Mouse (Mus musculus) limb, embryonic 14.5 days (tissue): ENCODE data around the gene Fkbp14. TPM values are rescaled to one million over a fixed set of nuclear protein-coding genes. Genes with fewer than 3 reads are reported as not detected.

Experiments
- ATAC-seq: fragments of 200-750 bp; cut with Nextera tagmentation; 2 replicates; pipeline ENCODE4 v1.8.0; 2017; ENCODE audit warnings: low read depth, moderate number of reproducible peaks, moderate TSS enrichment; ENCODE audit not compliant: low FRiP score
- DNase-seq: peaks from one replicate; pipeline ENCODE4 v3.0.0-alpha.2; 2015; ENCODE audit warnings: low spot score
- H3K27ac ChIP-seq: fragments of 300-500 bp; sonication (generic); replicated peaks from 2 replicates; pipeline ENCODE4 v1.5.1; 2014; ENCODE audit warnings: low read depth, mild to moderate bottlenecking, low read length, moderate library complexity, mixed read lengths
- H3K27me3 ChIP-seq: fragments of 300-500 bp; sonication (generic); 2 replicates; pipeline ENCODE4 v1.6.1; 2014; ENCODE audit warnings: low read length, mixed read lengths; ENCODE audit not compliant: control insufficient read depth, insufficient read depth
- H3K36me3 ChIP-seq: fragments of 300-500 bp; sonication (generic); 2 replicates; pipeline ENCODE4 v1.6.1; 2014; ENCODE audit warnings: mild to moderate bottlenecking, low read length, moderate library complexity, mixed read lengths; ENCODE audit not compliant: control insufficient read depth, insufficient read depth
- H3K4me1 ChIP-seq: fragments of 300-500 bp; sonication (generic); 2 replicates; pipeline ENCODE4 v1.6.1; 2014; ENCODE audit warnings: antibody characterized with exemption, low read length, mixed read lengths; ENCODE audit not compliant: control insufficient read depth, insufficient read depth
- H3K4me2 ChIP-seq: fragments of 300-500 bp; sonication (generic); replicated peaks from 2 replicates; pipeline ENCODE4 v1.6.1; 2014; ENCODE audit warnings: low read depth, mild to moderate bottlenecking, low read length, moderate library complexity; ENCODE audit not compliant: severe bottlenecking
- H3K4me3 ChIP-seq: fragments of 300-500 bp; sonication (generic); replicated peaks from 2 replicates; pipeline ENCODE4 v1.5.1; 2014; ENCODE audit warnings: low read length
- H3K9ac ChIP-seq: fragments of 300-500 bp; sonication (generic); 2 replicates; pipeline ENCODE4 v1.6.1; 2014; ENCODE audit warnings: mild to moderate bottlenecking, low read depth, low read length, moderate library complexity; ENCODE audit not compliant: severe bottlenecking
- H3K9me3 ChIP-seq: fragments of 300-500 bp; sonication (generic); 2 replicates; pipeline ENCODE4 v1.6.1; 2016; ENCODE audit warnings: low read length; ENCODE audit not compliant: control insufficient read depth
- POLR2A ChIP-seq: fragments of 200-500 bp; IDR thresholded peaks from 2 replicates; pipeline ENCODE4 v1.8.0; 2012; ENCODE audit warnings: inconsistent platforms, mild to moderate bottlenecking, moderate library complexity, borderline replicate concordance; ENCODE audit not compliant: insufficient read depth, insufficient read length; ENCODE audit errors: extremely low read depth
- WGBS: fragments of 180-500 bp; shearing (Covaris S2); extraction: QIAGEN DNeasy Blood & Tissue Kit; methylation state at CpG from one replicate; pipeline ENCODE4 v1.1.7; 2014; 5-methylcytosine and 5-hydroxymethylcytosine counted together
- polyA plus RNA-seq, 2 experiments: library from polyadenylated mRNA; depleted of rRNA in 1 of 2; stranded (reverse) in 1 of 2; unstranded in 1 of 2; fragments of >200 nt; fragmentation: Nextera tagmentation in 1 of 2; extraction: Ambion mirVana in 1 of 2; gene quantifications; 2 replicates each; pipeline versions ENCODE4 v1.2.1 to v1.2.3; 2012 to 2014

The Fkbp14 gene
- polyA plus RNA-seq, 2 experiments: 57.0 to 71.0 TPM

DNA sequence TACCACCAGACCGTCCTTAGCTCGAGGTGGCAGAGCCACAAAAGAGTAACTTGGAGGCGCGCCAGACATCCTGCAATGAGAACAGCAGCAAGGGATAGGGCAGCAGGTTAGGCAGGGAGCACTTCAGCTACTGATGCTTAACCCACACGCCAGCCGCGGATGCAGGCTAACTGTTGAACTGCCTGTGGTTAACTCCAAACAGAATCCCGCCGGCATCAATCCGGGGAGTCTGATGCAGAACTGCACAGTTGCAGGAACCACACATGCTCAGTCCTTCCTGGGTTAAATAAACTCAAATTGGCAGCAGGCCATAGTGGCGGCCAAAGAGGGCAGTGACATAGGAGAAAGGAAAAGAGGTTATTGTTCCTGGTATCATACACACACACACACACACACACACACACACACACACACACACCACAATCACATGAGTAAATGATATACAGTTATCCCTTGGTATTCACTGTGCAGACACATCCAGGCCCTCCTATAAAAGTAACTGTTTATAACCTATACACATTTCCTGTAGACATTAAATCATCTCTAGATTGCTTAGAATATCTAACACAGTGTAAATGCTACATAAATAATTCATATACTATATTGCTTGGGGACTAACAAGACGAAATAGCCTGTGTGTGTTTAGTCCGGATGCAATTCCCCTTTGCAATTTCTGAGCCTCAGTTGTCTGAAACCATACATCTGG lies 48.6 kb downstream of the Fkbp14 start:
- no peak overlapping the region for H3K4me2 ChIP-seq
- no peak overlapping the region for H3K9ac ChIP-seq
- H3K9me3 ChIP-seq: no peaks in the 10 kb centered on the region
- DNase-seq (peak; percentile 15), ATAC-seq (no peak)
- H3K36me3 ChIP-seq: no peaks in the 10 kb centered on the region
- no peak overlapping the region for H3K4me3 ChIP-seq
- no peak overlapping the region for H3K27ac ChIP-seq
- H3K4me1 ChIP-seq: peaks cover 3% of the 10 kb centered on the region; the same call in 1 of the 2 replicates
- no peak for TF ChIP-seq POLR2A
- 58% methylated on average over 13 of the region's 13 CpGs for WGBS
- no peaks in the 10 kb centered on the region for H3K27me3 ChIP-seq

DNA sequence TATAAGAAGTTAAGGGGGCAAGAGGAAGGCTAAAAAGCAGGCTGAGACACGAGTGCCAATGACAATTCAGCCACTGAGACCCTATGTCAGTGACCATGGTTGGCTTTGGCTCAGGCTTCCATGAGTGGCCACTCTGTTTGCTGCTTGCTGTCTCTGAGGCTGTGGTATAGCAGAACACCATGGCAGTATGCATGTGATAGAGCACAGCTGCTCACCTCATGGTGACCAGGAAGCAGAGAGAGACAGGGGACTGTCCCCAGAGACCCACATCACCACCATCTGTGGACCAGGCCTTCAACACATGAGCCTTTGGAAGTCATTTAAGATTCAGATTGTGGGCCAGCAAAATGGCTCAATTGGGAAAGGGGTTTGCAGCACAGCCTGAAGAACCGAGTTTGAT lies 53.5 kb downstream of the Fkbp14 start:
- no peak overlapping the region for H3K27ac ChIP-seq
- H3K27me3 ChIP-seq: no peaks in the 10 kb centered on the region
- ATAC-seq (no peak), DNase-seq (no peak)
- H3K4me2 ChIP-seq: no peak overlapping the region
- TF ChIP-seq POLR2A: no peak
- no peaks in the 10 kb centered on the region for H3K4me1 ChIP-seq
- H3K9me3 ChIP-seq: no peaks in the 10 kb centered on the region
- no peak overlapping the region for H3K4me3 ChIP-seq
- no peak overlapping the region for H3K9ac ChIP-seq
- 66% methylated on average over 2 of the region's 2 CpGs for WGBS
- H3K36me3 ChIP-seq: no peaks in the 10 kb centered on the region

DNA sequence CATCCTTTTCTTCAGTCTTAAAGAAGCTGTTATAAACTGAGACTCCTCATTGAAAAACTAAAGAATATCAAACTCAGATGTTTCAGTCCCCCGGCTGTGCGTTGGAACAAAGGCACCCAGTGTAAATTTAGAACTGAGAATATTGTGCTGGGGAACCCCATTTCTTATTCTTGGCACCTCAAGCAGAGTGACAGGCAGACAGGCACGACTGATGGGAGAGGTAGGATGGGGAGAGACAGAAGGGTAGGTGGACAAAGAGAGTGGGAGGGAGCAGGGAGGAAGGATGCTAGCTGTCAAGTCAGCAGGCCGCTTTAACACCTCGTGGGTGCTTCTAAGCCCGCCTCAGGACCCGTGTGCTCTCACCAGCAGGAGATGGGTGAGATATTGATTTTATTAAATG lies 54.3 kb downstream of the Fkbp14 start:
- Histone ChIP-seq H3K27me3 (no peaks in the 10 kb centered on the region), H3K4me2 (no peak overlapping the region), H3K27ac (no peak overlapping the region), H3K9ac (no peak overlapping the region), H3K9me3 (no peaks in the 10 kb centered on the region), H3K4me3 (no peak overlapping the region), H3K36me3 (no peaks in the 10 kb centered on the region), H3K4me1 (no peaks in the 10 kb centered on the region)
- 81% methylated on average over 7 of the region's 7 CpGs for whole genome bisulfite sequencing
- ATAC-seq (no peak), DNase-seq (no peak)
- no peak for TF ChIP-seq POLR2A

DNA sequence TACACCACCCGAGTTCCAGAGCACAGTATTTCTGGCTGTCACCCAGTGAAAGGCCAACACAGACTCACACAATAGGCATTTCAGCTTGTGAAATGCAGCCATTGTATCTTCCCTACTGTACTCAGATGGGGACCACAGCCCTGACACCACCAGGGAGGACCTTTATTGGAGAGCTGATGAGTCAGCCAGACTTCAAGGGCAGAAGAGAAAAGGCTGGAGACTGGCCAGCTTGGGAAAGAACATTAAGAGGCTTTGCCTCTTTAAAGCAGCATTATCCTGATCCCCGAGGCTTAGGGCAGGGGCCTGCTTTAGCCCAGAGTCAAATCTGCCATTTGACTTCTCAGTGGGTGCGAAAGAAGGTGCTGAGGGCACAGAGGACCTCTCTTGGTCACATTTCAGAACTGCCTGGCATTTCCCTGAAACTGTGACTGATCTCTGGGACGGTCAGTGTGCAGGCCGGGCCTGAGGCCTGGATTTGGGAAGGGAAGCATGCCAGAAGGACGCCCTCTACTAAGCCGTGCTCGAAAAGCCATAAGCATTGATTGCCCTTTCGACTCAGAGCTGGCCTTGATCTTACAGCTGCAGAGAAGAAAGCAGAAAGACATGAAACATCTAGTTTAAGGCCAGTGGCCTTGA lies 56.7 kb downstream of the Fkbp14 start:
- no peak overlapping the region for H3K27ac ChIP-seq
- no peak overlapping the region for H3K4me3 ChIP-seq
- H3K27me3 ChIP-seq: no peaks in the 10 kb centered on the region
- no peak overlapping the region for H3K4me2 ChIP-seq
- 69% methylated on average over 9 of the region's 9 CpGs for WGBS
- H3K9me3 ChIP-seq: no peaks in the 10 kb centered on the region
- no peak for TF ChIP-seq POLR2A
- H3K9ac ChIP-seq: no peak overlapping the region
- H3K36me3 ChIP-seq: no peaks in the 10 kb centered on the region
- no peak for DNase-seq
- no peak for ATAC-seq
- no peaks in the 10 kb centered on the region for H3K4me1 ChIP-seq

DNA sequence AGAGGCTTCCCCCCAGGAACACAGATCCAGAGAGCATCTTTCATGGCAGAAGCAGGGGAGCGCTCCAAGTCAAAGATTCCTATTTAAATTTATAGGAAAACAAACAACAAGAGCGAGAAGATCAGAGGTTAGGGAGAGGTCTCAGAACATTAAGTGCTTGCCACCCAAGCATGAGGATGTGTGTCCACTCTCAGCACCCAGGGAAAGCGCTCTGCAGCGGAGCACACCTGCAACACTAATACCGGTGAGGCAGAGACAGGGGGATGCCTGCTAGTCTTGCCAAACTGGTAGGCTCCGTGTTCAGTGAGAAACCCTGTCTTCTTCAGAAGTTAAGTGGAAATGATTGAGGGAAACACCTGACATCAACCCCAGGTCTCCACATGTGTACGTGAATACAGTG lies 57.7 kb downstream of the Fkbp14 start:
- no peak for TF ChIP-seq POLR2A
- 87% methylated on average over 7 of the region's 7 CpGs for WGBS
- Histone ChIP-seq H3K27ac (no peak overlapping the region), H3K4me1 (no peaks in the 10 kb centered on the region), H3K36me3 (no peaks in the 10 kb centered on the region), H3K4me3 (no peak overlapping the region), H3K9ac (no peak overlapping the region), H3K4me2 (no peak overlapping the region), H3K9me3 (no peaks in the 10 kb centered on the region), H3K27me3 (no peaks in the 10 kb centered on the region)
- no peak for ATAC-seq
- no peak for DNase-seq
